Mouse (Mus musculus) MEL (cell line): ENCODE results near the gene Mast1. TPM values are rescaled to one million over a fixed set of nuclear protein-coding genes. Genes with fewer than 3 reads are reported as not detected.

Source experiments
- DNase-seq: peaks from one replicate; pipeline ENCODE4 v3.0.0; 2011; ENCODE audit warnings: low read depth, low spot score
- H3K27ac ChIP-seq: 2 replicates; pipeline ENCODE4 v1.5.1; 2012; ENCODE audit warnings: low read depth, mild to moderate bottlenecking, control low read depth, low read length, moderate library complexity; ENCODE audit not compliant: control insufficient read depth
- H3K27me3 ChIP-seq, 2 experiments: fragments of 150-350 bp in 1 of 2; sonication (generic) in 1 of 2; 2 replicates each; pipeline ENCODE4 v1.6.1; 2012; ENCODE audit warnings: low read length in 2 of 2, mild to moderate bottlenecking in 2 of 2, improper control_type of control experiment in 1 of 2, moderate library complexity in 1 of 2; ENCODE audit not compliant: insufficient read depth in 2 of 2, control insufficient read depth in 1 of 2
- H3K36me3 ChIP-seq, 2 experiments: 2 replicates each; pipeline ENCODE4 v1.6.1; 2012 to 2014; ENCODE audit warnings: low read length in 2 of 2, improper control_type of control experiment in 1 of 2, inconsistent platforms in 1 of 2, mild to moderate bottlenecking in 1 of 2; ENCODE audit not compliant: insufficient read depth in 2 of 2, control insufficient read depth in 1 of 2
- H3K4me1 ChIP-seq, 2 experiments: fragments of 150-350 bp in 1 of 2; sonication (generic) in 1 of 2; 2 replicates each; pipeline ENCODE4 v1.6.1; 2012; ENCODE audit warnings: low read length in 2 of 2, improper control_type of control experiment in 1 of 2, mild to moderate bottlenecking in 1 of 2; ENCODE audit not compliant: insufficient read depth in 2 of 2, control insufficient read depth in 1 of 2
- H3K4me3 ChIP-seq, 2 experiments: fragments of 150-350 bp in 1 of 2; sonication (generic) in 1 of 2; 2 replicates each; pipeline ENCODE4 v1.5.1; 2012; ENCODE audit warnings: low read depth in 2 of 2, low read length in 2 of 2, mild to moderate bottlenecking in 2 of 2, moderate library complexity in 2 of 2, control low read depth in 1 of 2, improper control_type of control experiment in 1 of 2; ENCODE audit not compliant: control insufficient read depth in 1 of 2, insufficient read depth in 1 of 2
- H3K79me2 ChIP-seq: 2 replicates; pipeline ENCODE4 v1.6.1; 2012; ENCODE audit warnings: mild to moderate bottlenecking, low read length, moderate library complexity; ENCODE audit not compliant: control insufficient read depth, poor library complexity, insufficient read depth
- H3K9ac ChIP-seq: 2 replicates; pipeline ENCODE4 v1.6.1; 2012; ENCODE audit warnings: low read depth, mild to moderate bottlenecking, control low read depth, low read length, moderate library complexity; ENCODE audit not compliant: control insufficient read depth, poor library complexity, severe bottlenecking
- H3K9me3 ChIP-seq: fragments of 150-350 bp; sonication (generic); replicated peaks from 2 replicates; pipeline ENCODE4 v1.6.1; 2012; ENCODE audit warnings: mild to moderate bottlenecking, low read length, improper control_type of control experiment, moderate library complexity; ENCODE audit not compliant: insufficient read depth
- BHLHE40 ChIP-seq: IDR thresholded peaks from 2 replicates; pipeline ENCODE4 v1.6.1; 2012; ENCODE audit warnings: low read depth, mild to moderate bottlenecking, inconsistent platforms, low read length, improper control_type of control experiment, borderline replicate concordance
- CHD1 ChIP-seq: IDR thresholded peaks from 2 replicates; pipeline ENCODE4 v1.6.1; 2012; ENCODE audit warnings: low read depth, mild to moderate bottlenecking, inconsistent platforms, low read length, improper control_type of control experiment
- CHD2 ChIP-seq: IDR thresholded peaks from 2 replicates; pipeline ENCODE4 v1.6.1; 2011; ENCODE audit warnings: low read length, improper control_type of control experiment
- CTCF ChIP-seq, 3 experiments: IDR thresholded peaks in 2 of 3; conservative IDR thresholded peaks in 1 of 3; 2 replicates each; pipeline ENCODE4 v1.5.1; 2011 to 2012; ENCODE audit warnings: low read length in 3 of 3, low read depth in 2 of 3, mild to moderate bottlenecking in 2 of 3, improper control_type of control experiment in 1 of 3, inconsistent platforms in 1 of 3, mixed read lengths in 1 of 3, moderate library complexity in 1 of 3; ENCODE audit not compliant: control insufficient read depth in 1 of 3, insufficient read depth in 1 of 3, poor library complexity in 1 of 3, severe bottlenecking in 1 of 3
- ELF1 ChIP-seq: IDR thresholded peaks from 2 replicates; pipeline ENCODE4 v1.6.1; 2014; ENCODE audit warnings: low read depth, mild to moderate bottlenecking, inconsistent platforms, low read length, improper control_type of control experiment, moderate library complexity
- EP300 ChIP-seq, 2 experiments: IDR thresholded peaks; 2 replicates each; pipeline ENCODE4 v1.6.1; 2011; ENCODE audit warnings: improper control_type of control experiment in 2 of 2, low read length in 2 of 2, low read depth in 1 of 2, mild to moderate bottlenecking in 1 of 2
- ETS1 ChIP-seq: IDR thresholded peaks from 2 replicates; pipeline ENCODE4 v1.6.1; 2012; ENCODE audit warnings: low read depth, mild to moderate bottlenecking, inconsistent platforms, low read length, improper control_type of control experiment, moderate library complexity
- GATA1 ChIP-seq: IDR thresholded peaks from 2 replicates; pipeline ENCODE4 v1.6.1; 2011; ENCODE audit warnings: low read depth, low read length, improper control_type of control experiment
- HCFC1 ChIP-seq: IDR thresholded peaks from 2 replicates; pipeline ENCODE4 v1.6.1; 2012; ENCODE audit warnings: low read depth, mild to moderate bottlenecking, inconsistent platforms, low read length, improper control_type of control experiment, moderate library complexity
- MAFK ChIP-seq: IDR thresholded peaks from 2 replicates; pipeline ENCODE4 v1.6.1; 2011; ENCODE audit warnings: low read depth, mild to moderate bottlenecking, low read length, improper control_type of control experiment, borderline replicate concordance
- MAX ChIP-seq: IDR thresholded peaks from 2 replicates; pipeline ENCODE4 v1.6.1; 2011; ENCODE audit warnings: low read length, improper control_type of control experiment
- MAZ ChIP-seq: IDR thresholded peaks from 2 replicates; pipeline ENCODE4 v1.6.1; 2012; ENCODE audit warnings: low read depth, mild to moderate bottlenecking, inconsistent platforms, low read length, improper control_type of control experiment
- MYB ChIP-seq: IDR thresholded peaks from 2 replicates; pipeline ENCODE4 v1.6.1; 2011; ENCODE audit warnings: mild to moderate bottlenecking, low read depth, low read length, improper control_type of control experiment
- MYC ChIP-seq: IDR thresholded peaks from 2 replicates; pipeline ENCODE4 v1.6.1; 2011; ENCODE audit warnings: low read depth, mild to moderate bottlenecking, low read length, improper control_type of control experiment, moderate library complexity
- NELFE ChIP-seq: IDR thresholded peaks from 2 replicates; pipeline ENCODE4 v1.6.1; 2011; ENCODE audit warnings: low read depth, low read length, improper control_type of control experiment
- POLR2A ChIP-seq, 2 experiments: IDR thresholded peaks; 2 replicates each; pipeline ENCODE4 v1.6.1; 2011 to 2012; ENCODE audit warnings: low read length in 2 of 2, mild to moderate bottlenecking in 2 of 2, control low read depth in 1 of 2, improper control_type of control experiment in 1 of 2, low read depth in 1 of 2, moderate library complexity in 1 of 2; ENCODE audit not compliant: control insufficient read depth in 1 of 2, insufficient read depth in 1 of 2, poor library complexity in 1 of 2
- POLR2AphosphoS2 ChIP-seq: IDR thresholded peaks from 2 replicates; pipeline ENCODE4 v1.6.1; 2011; ENCODE audit warnings: low read length, improper control_type of control experiment
- RAD21 ChIP-seq: IDR thresholded peaks from 2 replicates; pipeline ENCODE4 v1.6.1; 2011; ENCODE audit warnings: mild to moderate bottlenecking, low read depth, low read length, improper control_type of control experiment
- SIN3A ChIP-seq: IDR thresholded peaks from 2 replicates; pipeline ENCODE4 v1.6.1; 2012; ENCODE audit warnings: low read length, improper control_type of control experiment, inconsistent platforms
- TAL1 ChIP-seq: IDR thresholded peaks from 2 replicates; pipeline ENCODE4 v1.6.1; 2012; ENCODE audit warnings: mild to moderate bottlenecking, inconsistent platforms, low read length, moderate library complexity, mixed read lengths
- TBP ChIP-seq: IDR thresholded peaks from 2 replicates; pipeline ENCODE4 v1.8.0; 2011; ENCODE audit warnings: low read depth, low read length, improper control_type of control experiment
- TCF12 ChIP-seq: IDR thresholded peaks from 2 replicates; pipeline ENCODE4 v1.6.1; 2014; ENCODE audit warnings: low read depth, mild to moderate bottlenecking, inconsistent platforms, low read length, improper control_type of control experiment, moderate library complexity
- USF1 ChIP-seq: IDR thresholded peaks from 2 replicates; pipeline ENCODE4 v1.6.1; 2014; ENCODE audit warnings: low read depth, mild to moderate bottlenecking, inconsistent platforms, low read length, improper control_type of control experiment, moderate library complexity
- ZMIZ1 ChIP-seq: IDR thresholded peaks from 2 replicates; pipeline ENCODE4 v1.6.1; 2012; ENCODE audit warnings: low read depth, mild to moderate bottlenecking, inconsistent platforms, low read length, improper control_type of control experiment, moderate library complexity
- ZNF384 ChIP-seq: IDR thresholded peaks from 2 replicates; pipeline ENCODE4 v1.6.1; 2012; ENCODE audit warnings: low read depth, mild to moderate bottlenecking, inconsistent platforms, low read length, improper control_type of control experiment
- polyA plus RNA-seq, 2 experiments: library from polyadenylated mRNA; stranded (reverse) in 1 of 2; unstranded in 1 of 2; fragments of >175 nt in 1 of 2; fragments of >200 nt in 1 of 2; gene quantifications; 2 replicates each; pipeline versions ENCODE4 v1.2.1 to v1.2.4; 2012; ENCODE audit warnings: low replicate concordance in 2 of 2, low read depth in 1 of 2; ENCODE audit not compliant: insufficient read length in 2 of 2, insufficient read depth in 1 of 2, missing spikeins in 1 of 2
- total RNA-seq: library from RNA; depleted of rRNA; stranded (reverse); fragments of 300-350 nt; gene quantifications from 2 replicates; pipeline ENCODE4 v1.2.3, GENCODE M21; 2012

The Mast1 gene
- total and polyA plus RNA-seq, 3 experiments, result 0.77 to 4.5 TPM; not detected in 1

DNA sequence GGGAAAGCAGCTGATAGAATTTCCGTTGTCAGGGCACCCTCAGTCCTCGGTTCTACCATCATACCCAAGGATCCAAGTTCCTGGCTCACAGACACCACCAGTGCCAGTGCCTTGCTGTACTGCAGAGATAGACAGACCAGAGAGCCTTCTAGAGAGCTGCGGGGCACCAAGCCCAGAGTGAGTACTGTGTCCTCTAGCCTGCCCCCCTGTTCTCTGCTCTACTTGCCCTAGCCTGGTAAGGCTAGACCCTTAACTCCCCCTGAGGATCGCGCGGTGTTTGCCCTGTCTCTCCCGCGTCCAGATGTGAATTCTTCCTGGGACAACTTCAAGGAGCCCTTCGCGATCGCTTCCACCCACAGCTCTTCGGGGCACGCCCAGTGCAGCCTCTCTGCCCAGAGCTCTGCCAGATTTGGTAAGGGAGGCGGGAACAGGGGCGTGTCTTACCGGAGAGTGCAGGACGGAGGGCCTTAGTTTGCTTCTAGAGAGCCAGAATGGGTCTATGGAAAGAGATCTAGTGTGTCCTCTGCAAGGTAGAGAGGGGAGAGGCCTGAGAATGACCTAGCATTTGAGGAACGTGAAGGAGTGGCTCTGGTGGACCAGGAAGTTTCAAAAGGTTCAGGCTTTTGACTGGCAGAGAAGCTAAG, 15.6 kb upstream of the Mast1 start:
- H3K36me3 ChIP-seq, result peaks cover 0 to 3% of the 10 kb centered on the region in 2 experiments; a peak in 1 of 4 replicates
- H3K4me1 ChIP-seq, result peaks cover 5 to 9% of the 10 kb centered on the region in 2 experiments; a peak in 2 of 4 replicates
- no peak overlapping the region for H3K9ac ChIP-seq
- H3K9me3 ChIP-seq, result no peaks in the 10 kb centered on the region
- DNase-seq, result peak; percentile 75
- peak overlapping the region; percentile 36 to 70 for H3K4me3 ChIP-seq
- no peak for TF ChIP-seq TCF12
- no peak for TF ChIP-seq CHD2
- TF ChIP-seq MAX, result no peak
- no peak for TF ChIP-seq MYB
- no peak for TF ChIP-seq USF1
- no peak for TF ChIP-seq SIN3A
- TF ChIP-seq HCFC1, result no peak
- no peak for TF ChIP-seq CHD1
- TF ChIP-seq ETS1, result no peak
- TF ChIP-seq MAFK, result no peak
- TF ChIP-seq POLR2A (IDR thresholded peaks at IDR 0.05; ENCODE audit: control insufficient read depth in 1 of 2, insufficient read depth in 1 of 2, low read depth in 1 of 2, low read length in 2 of 2, poor library complexity in 1 of 2), result no peak
- no peak for TF ChIP-seq ZNF384
- TF ChIP-seq ELF1, result no peak
- no peak for TF ChIP-seq MAZ
- no peak for TF ChIP-seq POLR2AphosphoS2
- TF ChIP-seq EP300 (IDR thresholded peaks at IDR 0.05; ENCODE audit: low read depth in 1 of 2, low read length in 2 of 2), result no peak
- no peak for TF ChIP-seq CTCF (IDR thresholded peaks at IDR 0.05 in 2 of 3, conservative IDR thresholded peaks at IDR 0.05 in 1 of 3; ENCODE audit: control insufficient read depth in 1 of 3, insufficient read depth in 1 of 3, low read depth in 2 of 3, low read length in 3 of 3, poor library complexity in 1 of 3, severe bottlenecking in 1 of 3)
- no peak for TF ChIP-seq NELFE
- no peaks in the 10 kb centered on the region for H3K27me3 ChIP-seq
- H3K27ac ChIP-seq, result no peak overlapping the region
- H3K79me2 ChIP-seq, result no peaks in the 10 kb centered on the region

DNA sequence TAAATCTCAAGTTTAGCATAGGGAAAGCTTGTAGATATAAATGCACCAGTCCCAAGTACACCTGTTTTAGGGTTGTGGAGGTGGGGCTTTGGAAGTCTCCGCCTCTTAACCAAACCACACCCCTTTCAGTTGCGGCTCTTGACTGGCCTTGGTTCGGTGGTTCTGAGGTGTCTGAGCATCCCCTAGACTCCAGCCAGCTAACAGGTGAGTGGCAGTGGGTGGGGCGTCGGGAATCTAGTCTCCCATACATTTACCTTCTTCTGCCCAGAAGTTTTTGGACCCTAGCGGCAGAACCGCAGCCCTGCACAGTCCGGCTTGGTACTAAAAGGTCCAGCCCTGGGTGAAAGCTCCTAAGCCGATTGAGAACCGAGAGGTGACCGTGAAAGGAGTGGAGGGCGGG, 12.6 kb upstream of the Mast1 start:
- peaks cover 5 to 9% of the 10 kb centered on the region in 2 experiments; a peak in 2 of 4 replicates for H3K4me1 ChIP-seq
- no peak for DNase-seq
- no peaks in the 10 kb centered on the region for H3K79me2 ChIP-seq
- H3K4me3 ChIP-seq, result no peak overlapping the region
- H3K27ac ChIP-seq, result no peak overlapping the region
- H3K27me3 ChIP-seq, result peaks cover 0 to 4% of the 10 kb centered on the region in 2 experiments
- H3K9ac ChIP-seq, result no peak overlapping the region
- no peaks in the 10 kb centered on the region for H3K9me3 ChIP-seq
- TF ChIP-seq ZMIZ1 (no peak), TAL1 (no peak), BHLHE40 (no peak), RAD21 (no peak), TBP (no peak), SIN3A (no peak), MAX (no peak), MYC (no peak), GATA1 (no peak), MYB (no peak), CHD1 (no peak)
- no peaks in the 10 kb centered on the region for H3K36me3 ChIP-seq
